Mouse (Mus musculus) lung, embryonic 14.5 days (tissue): ENCODE measurements around the gene Fra10ac1. TPM values are rescaled to one million over a fixed set of nuclear protein-coding genes. Genes with fewer than 3 reads are reported as not detected.

ENCODE experiments used
- ATAC-seq: fragments of 200-750 bp; cut with Nextera tagmentation; 2 replicates; pipeline ENCODE4 v1.8.0; 2017; ENCODE audit warnings: mild to moderate bottlenecking, moderate TSS enrichment, moderate library complexity; ENCODE audit not compliant: insufficient read depth
- DNase-seq: peaks from one replicate; pipeline ENCODE4 v3.0.0-alpha.2; 2015
- H3K27ac ChIP-seq: fragments of 300-500 bp; sonication (generic); 2 replicates; pipeline ENCODE4 v1.5.1; 2014; ENCODE audit warnings: low read depth, mild to moderate bottlenecking, moderate library complexity
- H3K27me3 ChIP-seq: fragments of 300-500 bp; sonication (generic); 2 replicates; pipeline ENCODE4 v1.6.1; 2014; ENCODE audit warnings: low read length, control low read depth; ENCODE audit not compliant: insufficient read depth
- H3K36me3 ChIP-seq: fragments of 300-500 bp; sonication (generic); 2 replicates; pipeline ENCODE4 v1.6.1; 2014; ENCODE audit warnings: control low read depth; ENCODE audit not compliant: insufficient read depth
- H3K4me1 ChIP-seq: fragments of 300-500 bp; sonication (generic); 2 replicates; pipeline ENCODE4 v1.6.1; 2014; ENCODE audit warnings: antibody characterized with exemption, control low read depth; ENCODE audit not compliant: insufficient read depth
- H3K4me2 ChIP-seq: fragments of 300-500 bp; sonication (generic); 2 replicates; pipeline ENCODE4 v1.6.1; 2014; ENCODE audit warnings: mild to moderate bottlenecking
- H3K4me3 ChIP-seq: fragments of 300-500 bp; sonication (generic); 2 replicates; pipeline ENCODE4 v1.5.1; 2014; ENCODE audit warnings: low read depth, low read length
- H3K9ac ChIP-seq: fragments of 300-500 bp; sonication (generic); 2 replicates; pipeline ENCODE4 v1.6.1; 2014
- H3K9me3 ChIP-seq: fragments of 300-500 bp; sonication (generic); 2 replicates; pipeline ENCODE4 v1.6.1; 2016; ENCODE audit warnings: low read depth, low read length, control low read depth
- CTCF ChIP-seq: IDR thresholded peaks from 2 replicates; pipeline ENCODE4 v1.5.1; 2016; ENCODE audit warnings: antibody characterized with exemption, low read depth
- WGBS: fragments of 180-500 bp; shearing (Covaris S2); extraction: QIAGEN DNeasy Blood & Tissue Kit; methylation state at CpG from one replicate; pipeline ENCODE4 v1.1.7; 2014; 5-methylcytosine and 5-hydroxymethylcytosine counted together
- polyA plus RNA-seq: library from polyadenylated mRNA; unstranded; fragments of >200 nt; fragmentation: Nextera tagmentation; extraction: Ambion mirVana; gene quantifications from 2 replicates; pipeline ENCODE4 v1.2.1, GENCODE M21; 2014

Fra10ac1 gene
- polyA plus RNA-seq, 1 experiment from 2014 or later = 33.5 TPM

DNA sequence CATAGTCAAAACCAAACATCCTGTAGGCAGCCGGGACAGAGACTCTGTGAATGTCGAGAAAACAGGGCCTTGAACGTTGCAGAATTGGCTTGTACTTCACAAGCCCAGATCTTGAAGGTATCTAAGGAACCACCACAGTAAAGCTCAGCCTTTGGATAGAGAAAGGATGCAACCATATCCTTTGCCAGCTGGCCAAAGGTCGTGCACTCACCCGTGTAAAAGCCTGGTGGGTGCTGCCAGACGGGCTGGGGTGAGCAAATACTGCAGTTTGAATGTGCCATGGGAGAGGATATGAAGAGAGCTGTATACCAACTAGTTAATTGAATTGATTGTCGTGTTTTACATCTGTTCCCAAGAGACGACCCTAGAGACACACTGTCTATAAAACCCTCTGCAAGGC is 8.1 kb upstream of the Fra10ac1 start:
- H3K27ac ChIP-seq = no peak overlapping the region
- ATAC-seq (no peak), DNase-seq (no peak)
- no peak overlapping the region for H3K4me3 ChIP-seq
- H3K27me3 ChIP-seq = no peaks in the 10 kb centered on the region
- H3K9me3 ChIP-seq = no peaks in the 10 kb centered on the region
- no peaks in the 10 kb centered on the region for H3K36me3 ChIP-seq
- no peaks in the 10 kb centered on the region for H3K4me1 ChIP-seq
- no peak for TF ChIP-seq CTCF
- no peak overlapping the region for H3K4me2 ChIP-seq
- 45% methylated on average over 8 of the region's 8 CpGs for WGBS
- H3K9ac ChIP-seq = no peak overlapping the region

- no peak for ATAC-seq
- no peaks in the 10 kb centered on the region for H3K4me1 ChIP-seq
- peak; percentile 31 for TF ChIP-seq CTCF
- H3K4me3 ChIP-seq = no peak overlapping the region
- H3K9me3 ChIP-seq = no peaks in the 10 kb centered on the region
- H3K4me2 ChIP-seq = no peak overlapping the region
- no peak for DNase-seq
- 50% methylated on average over 2 of the region's 2 CpGs for WGBS
- H3K27ac ChIP-seq = no peak overlapping the region
- H3K27me3 ChIP-seq = no peaks in the 10 kb centered on the region
- H3K9ac ChIP-seq = no peak overlapping the region
- H3K36me3 ChIP-seq = no peaks in the 10 kb centered on the region
Observed at GRCm38 (mm10) chr19:38228699-38229098, 4.7 kb upstream of the Fra10ac1 start.

DNA sequence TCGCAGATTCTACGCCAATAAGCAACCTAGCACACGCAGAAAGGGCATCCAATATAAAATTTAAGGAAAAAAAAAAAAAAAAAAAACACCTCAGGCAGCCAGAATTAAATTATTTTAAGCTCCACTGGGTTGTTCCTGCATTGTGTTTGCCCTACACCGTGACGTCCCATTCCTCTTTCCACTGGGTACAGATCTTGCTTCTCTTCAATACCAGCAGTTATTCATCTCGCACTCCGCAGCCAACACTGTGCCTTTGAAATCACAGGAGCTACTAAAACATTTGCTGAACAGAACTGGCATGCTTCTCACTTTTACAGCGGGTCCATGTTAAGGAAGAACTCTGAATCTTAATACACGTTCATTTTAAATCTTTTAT is 717 bp upstream of the Fra10ac1 start:
- DNase-seq = peak; percentile 8
- H3K27me3 ChIP-seq = no peaks in the 10 kb centered on the region
- no peak for TF ChIP-seq CTCF
- ATAC-seq = no peak
- 0 out of 2 replicates have a peak, but pooled peaks cover 1% of the 10 kb centered on the region for H3K36me3 ChIP-seq
- H3K9me3 ChIP-seq = no peaks in the 10 kb centered on the region
- H3K9ac ChIP-seq = peak overlapping the region; percentile 56
- peak overlapping the region; percentile 71 for H3K4me3 ChIP-seq
- 16% methylated on average over 9 of the region's 9 CpGs for WGBS
- peak overlapping the region; percentile 75 for H3K4me2 ChIP-seq
- peak overlapping the region; percentile 90; the same call in 1 of the 2 replicates for H3K27ac ChIP-seq
- H3K4me1 ChIP-seq = no peaks in the 10 kb centered on the region

DNA sequence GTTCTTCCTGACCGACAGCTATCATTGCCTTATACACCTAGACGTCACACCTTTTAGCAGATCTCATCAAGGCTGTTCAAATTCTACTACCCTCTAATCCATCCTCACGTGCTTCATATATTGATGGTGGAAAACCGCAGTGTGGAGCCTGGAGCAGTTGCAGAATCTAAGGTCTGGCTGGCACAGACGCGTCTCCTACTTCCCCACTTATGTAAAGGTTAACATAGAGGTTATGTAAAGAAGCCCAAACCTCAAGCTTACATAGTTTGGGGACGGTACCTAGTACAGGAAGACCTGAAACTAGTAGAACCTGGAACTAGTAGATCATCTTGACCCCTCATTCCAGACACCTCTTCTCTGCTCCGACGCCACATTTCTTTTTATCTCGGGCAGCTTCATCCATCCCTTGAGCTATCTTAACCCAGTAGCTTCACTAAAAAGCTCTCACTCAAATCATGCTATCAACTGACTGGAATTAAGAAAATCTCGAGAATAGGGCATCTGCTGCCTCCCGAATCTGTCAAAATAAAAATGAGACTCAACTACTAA is 526 bp downstream of the Fra10ac1 start:
- 9% methylated on average over 12 of the region's 12 CpGs for WGBS
- Histone ChIP-seq H3K4me1 (no peaks in the 10 kb centered on the region), H3K4me2 (peak overlapping the region; percentile 75), H3K36me3 (0 out of 2 replicates have a peak, but pooled peaks cover 4% of the 10 kb centered on the region), H3K9me3 (no peaks in the 10 kb centered on the region), H3K27me3 (no peaks in the 10 kb centered on the region), H3K4me3 (peak overlapping the region; percentile 71), H3K9ac (peak overlapping the region; percentile 56), H3K27ac (peak overlapping the region; percentile 90)
- DNase-seq (no peak), ATAC-seq (peak; percentile 54)
- TF ChIP-seq CTCF = no peak

DNA sequence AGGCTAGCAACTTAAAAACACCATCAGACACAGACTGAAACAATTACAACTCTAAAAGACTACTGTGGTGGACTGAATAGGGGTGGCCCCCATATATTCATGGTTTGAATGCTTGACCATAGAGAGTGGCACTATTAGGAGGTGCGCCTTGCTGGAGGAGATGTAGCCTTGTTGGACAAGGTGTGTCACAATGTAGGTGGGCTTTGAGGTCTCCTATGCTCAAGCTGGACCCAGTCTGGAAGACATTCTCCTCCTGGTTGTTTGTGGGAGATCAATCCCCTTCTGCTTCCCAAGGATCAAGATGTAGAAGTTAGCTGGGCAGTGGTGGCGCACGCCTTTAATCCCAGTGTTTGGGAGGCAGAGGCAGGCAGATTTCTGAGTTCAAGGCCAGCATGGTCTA is 6.3 kb downstream of the Fra10ac1 start:
- Histone ChIP-seq H3K4me3 (no peak overlapping the region), H3K4me1 (no peaks in the 10 kb centered on the region), H3K36me3 (peaks cover 21% of the 10 kb centered on the region), H3K27ac (no peak overlapping the region), H3K9me3 (no peaks in the 10 kb centered on the region), H3K9ac (no peak overlapping the region), H3K4me2 (no peak overlapping the region), H3K27me3 (no peaks in the 10 kb centered on the region)
- TF ChIP-seq CTCF = no peak
- ATAC-seq (no peak), DNase-seq (no peak)
- over 99% methylated on average over 3 of the region's 3 CpGs for WGBS

DNA sequence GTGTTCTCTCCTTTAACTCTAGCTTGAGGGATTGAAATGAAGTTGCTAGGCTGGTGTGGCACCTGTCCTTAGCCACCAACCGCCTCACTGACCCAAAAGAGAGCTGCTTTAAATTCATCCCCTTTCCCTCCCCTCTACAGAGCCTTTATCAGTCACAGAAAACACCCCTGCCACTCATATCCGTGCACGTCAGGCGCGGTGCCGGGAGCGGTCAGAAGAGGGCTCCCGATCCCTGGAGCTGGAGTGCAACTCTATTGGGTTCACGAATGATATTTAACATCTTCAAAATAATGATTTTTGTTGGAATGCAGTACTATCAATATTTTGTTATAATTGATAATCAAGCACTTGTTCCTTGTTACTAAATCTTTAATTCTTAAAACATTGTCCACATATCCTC is 17.3 kb downstream of the Fra10ac1 start:
- Histone ChIP-seq H3K9me3 (no peaks in the 10 kb centered on the region), H3K36me3 (peaks cover 14% of the 10 kb centered on the region), H3K4me2 (no peak overlapping the region), H3K27me3 (no peaks in the 10 kb centered on the region), H3K4me3 (no peak overlapping the region), H3K4me1 (no peaks in the 10 kb centered on the region), H3K9ac (no peak overlapping the region), H3K27ac (no peak overlapping the region)
- DNase-seq = peak; percentile 30
- 58% methylated on average over 9 of the region's 9 CpGs for WGBS
- no peak for ATAC-seq
- peak; percentile 58 for TF ChIP-seq CTCF

GRCm38 (mm10) chr19:38198731-38199130 is 25.2 kb downstream of the Fra10ac1 start:
- peak; percentile 40 for TF ChIP-seq CTCF
- Histone ChIP-seq H3K36me3 (peaks cover 19% of the 10 kb centered on the region), H3K4me3 (no peak overlapping the region), H3K9me3 (no peaks in the 10 kb centered on the region), H3K9ac (no peak overlapping the region), H3K27ac (no peak overlapping the region), H3K27me3 (no peaks in the 10 kb centered on the region), H3K4me1 (no peaks in the 10 kb centered on the region), H3K4me2 (no peak overlapping the region)
- 82% methylated on average over 5 of the region's 5 CpGs for WGBS
- ATAC-seq = no peak
- peak; percentile 53 for DNase-seq
